Mouse (Mus musculus) MEL-GATA-1-ER (cell line): Measurements from ENCODE around the gene Socs7.

Source experiments
- DNase-seq: peaks from one replicate; pipeline ENCODE4 v3.0.0-alpha.2; 2012; ENCODE audit warnings: low read depth; ENCODE audit errors: extremely low read depth

Socs7 gene

DNA sequence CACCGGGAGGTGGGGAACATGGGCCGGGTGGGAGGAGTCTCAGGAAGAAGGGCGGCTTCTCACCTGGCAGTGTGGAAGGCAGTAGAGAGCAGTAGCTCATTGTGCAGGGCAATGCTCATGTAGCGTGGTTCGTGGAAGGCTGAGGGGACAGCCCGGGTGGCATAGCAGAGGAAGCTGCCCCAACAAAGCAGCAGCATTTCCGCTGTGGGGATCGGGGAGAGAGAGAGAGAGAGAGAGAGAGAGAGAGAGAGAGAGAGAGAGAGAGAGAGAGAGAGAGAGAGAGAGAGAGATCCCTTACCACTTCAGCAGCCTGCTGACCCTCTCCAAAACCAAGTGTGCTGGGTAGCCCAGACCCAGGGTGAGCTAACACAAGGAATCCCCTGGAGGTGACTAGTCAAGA lies 19.2 kb upstream of the Socs7 start:
- no peak for DNase-seq

DNA sequence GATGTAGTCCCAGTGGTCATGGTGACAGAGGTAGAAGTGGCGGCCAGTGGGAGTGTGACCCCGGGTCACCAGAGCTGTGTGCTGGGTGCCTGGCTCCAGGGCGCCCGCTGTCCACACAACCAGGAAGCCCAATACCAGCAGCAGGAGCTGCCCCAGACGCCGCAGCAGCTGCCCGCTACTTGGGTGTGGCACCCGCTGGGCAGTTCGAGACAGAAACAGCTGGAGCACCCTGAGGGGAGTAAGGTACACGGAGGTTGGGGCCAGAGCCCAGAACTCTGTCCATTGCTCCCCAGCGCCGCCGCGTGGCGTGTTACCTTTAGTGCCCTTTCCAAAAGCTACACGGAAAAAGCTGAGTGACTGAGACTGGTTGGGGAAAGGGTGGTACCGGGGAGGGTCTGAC lies 18.7 kb upstream of the Socs7 start:
- no peak for DNase-seq

DNA sequence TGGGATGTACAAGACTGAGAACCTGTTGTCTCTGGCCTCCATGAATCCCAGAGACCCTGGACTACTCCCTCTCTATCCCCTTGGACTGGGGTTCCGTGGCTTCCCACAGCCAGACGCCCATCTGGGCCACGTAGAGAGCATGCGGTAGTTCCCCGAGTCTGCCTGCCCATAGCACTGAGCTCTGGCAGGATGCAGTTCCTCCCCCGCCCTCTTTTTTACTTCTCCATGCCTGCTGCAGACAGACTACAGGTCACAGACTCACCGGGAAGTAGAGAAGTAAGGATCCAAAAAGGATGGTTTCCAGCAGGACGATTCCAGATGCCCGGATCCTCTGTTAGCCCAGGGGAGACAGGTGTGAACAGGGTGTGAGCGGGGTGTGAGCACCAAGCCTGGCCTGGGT lies 16.9 kb upstream of the Socs7 start:
- DNase-seq, result no peak

- no peak for DNase-seq
Observed at GRCm38 (mm10) chr11:97346383-97346782, 16.0 kb upstream of the Socs7 start.

DNA sequence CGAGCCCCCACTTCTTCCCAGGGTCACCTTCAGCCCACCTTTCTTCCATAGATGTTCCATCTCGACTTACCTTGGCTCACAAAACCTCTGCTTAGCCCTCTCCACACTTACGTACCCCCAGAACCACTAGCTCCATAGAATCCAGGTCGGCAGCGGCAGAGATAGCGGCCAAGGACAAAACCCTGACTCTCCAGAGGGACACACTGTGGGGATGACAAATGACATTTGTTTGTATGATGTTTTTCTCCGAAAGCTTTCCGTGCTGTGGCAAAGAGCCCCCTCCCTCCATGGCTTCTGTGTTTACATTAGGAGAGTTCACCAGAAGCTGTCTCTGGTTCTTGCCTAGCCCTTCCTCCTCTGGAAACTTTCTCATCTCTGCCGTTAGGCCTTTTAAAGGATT lies 15.1 kb upstream of the Socs7 start:
- DNase-seq, result no peak

DNA sequence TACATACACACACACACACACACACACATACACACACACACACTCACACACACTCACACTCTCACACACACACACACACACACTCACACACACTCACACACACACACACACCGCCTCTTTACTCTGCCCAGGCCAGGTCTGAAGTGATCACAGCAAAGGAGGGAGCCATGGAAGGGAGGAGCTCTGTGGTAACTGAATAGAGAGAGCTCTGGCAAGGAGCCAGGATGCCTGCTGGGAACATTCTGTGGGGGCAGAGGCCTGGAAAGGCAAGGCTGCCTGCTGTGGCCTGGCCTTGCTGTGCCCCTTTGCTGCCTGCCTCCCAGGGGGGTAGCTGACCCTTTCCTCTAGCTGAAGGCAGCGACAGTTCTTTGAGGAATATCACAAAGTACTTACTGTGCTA lies 12.3 kb upstream of the Socs7 start:
- no peak for DNase-seq

- DNase-seq, result no peak
Observed at GRCm38 (mm10) chr11:97352027-97352684, 10.2 kb upstream of the Socs7 start, which contains the start of gene Gpr179. Gene Gpr179 (minus strand): TSS chr11:97352077.

DNA sequence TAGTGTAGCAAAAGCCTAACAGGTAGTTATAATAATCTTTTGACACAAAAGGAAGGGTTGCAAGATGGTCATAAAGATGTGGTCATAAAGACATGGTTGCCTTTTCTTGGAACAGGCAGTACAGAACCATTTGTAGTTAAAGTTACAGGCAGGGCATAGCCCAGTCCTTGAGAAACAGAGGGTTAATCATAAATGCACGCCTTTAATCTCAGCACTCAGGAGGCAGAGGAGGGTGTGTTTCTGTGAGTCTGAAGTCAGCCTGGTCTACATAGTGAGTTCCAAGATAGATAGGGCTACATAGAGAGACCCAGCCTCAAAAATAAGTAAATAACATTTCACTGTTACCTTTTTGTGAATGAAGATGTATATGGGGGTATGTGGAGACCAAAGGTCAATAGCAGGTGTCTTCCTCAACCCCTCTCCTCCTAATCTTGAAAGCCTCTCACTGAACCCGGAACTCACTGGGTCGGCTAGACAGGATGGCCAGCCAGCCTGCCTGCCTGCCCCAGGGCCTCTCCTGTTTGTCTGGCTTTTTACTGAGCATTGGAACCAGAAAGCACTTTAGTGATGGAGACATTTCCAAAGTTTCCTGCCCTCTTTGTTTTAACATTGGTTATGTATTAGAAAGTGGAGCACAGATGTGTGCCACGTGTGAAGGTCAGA lies 9.3 kb upstream of the Socs7 start:
- DNase-seq, result no peak

DNA sequence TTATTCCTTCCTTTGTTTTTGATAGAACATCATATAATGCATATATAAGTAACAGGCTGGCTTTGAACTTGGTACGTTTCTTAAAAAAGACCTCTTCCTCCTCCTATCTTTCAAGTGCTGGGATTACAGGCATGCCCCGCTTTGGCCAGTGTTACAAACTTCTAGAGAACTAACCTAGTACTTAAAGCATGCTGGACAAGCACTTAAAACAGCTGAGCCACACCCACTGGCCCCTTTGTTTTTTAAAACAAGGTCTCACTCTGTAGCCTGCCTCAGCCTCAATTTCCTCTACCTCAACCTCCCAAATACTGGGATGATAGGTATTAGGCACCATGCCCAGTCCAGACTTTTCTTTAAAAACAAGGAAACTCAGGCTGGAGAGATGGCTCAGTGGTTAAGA lies 7.7 kb upstream of the Socs7 start:
- no peak for DNase-seq

- no peak for DNase-seq
Observed at GRCm38 (mm10) chr11:97355247-97355646, 7.1 kb upstream of the Socs7 start.

GRCm38 (mm10) chr11:97357663-97358062 lies 4.7 kb upstream of the Socs7 start:
- DNase-seq, result peak; percentile 37

- no peak for DNase-seq
Observed at GRCm38 (mm10) chr11:97362649-97362942, 245 bp downstream of the Socs7 start.

DNA sequence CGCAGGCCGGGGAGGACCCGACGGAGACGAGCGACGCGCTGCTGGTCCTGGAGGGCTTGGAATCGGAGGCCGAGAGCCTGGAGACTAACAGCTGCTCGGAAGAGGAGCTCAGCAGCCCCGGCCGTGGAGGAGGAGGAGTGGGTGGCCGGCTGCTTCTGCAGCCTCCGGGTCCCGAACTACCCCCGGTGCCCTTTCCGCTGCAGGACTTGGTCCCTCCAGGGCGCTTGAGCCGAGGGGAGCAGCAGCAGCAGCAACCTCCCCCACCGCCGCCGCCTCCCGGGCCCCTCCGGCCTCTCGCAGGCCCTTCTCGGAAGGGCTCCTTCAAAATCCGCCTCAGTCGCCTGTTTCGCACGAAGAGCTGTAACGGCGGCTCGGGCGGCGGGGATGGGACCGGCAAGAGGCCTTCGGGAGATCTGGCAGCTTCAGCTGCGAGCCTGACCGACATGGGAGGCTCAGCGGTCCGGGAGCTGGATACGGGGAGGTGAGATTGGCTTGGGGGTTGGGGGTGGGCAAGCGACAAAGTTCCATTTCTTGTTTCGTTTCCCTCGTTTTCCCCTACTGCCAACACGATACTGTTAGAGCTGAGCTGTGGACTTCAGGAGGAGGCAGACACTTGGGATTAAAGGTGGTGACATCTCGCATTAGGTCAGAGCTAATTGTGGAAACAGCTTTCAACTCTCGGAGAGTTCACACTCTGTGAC lies 742 bp downstream of the Socs7 start:
- no peak for DNase-seq

GRCm38 (mm10) chr11:97363644-97363995 lies 1.3 kb downstream of the Socs7 start:
- no peak for DNase-seq

GRCm38 (mm10) chr11:97365556-97365955 lies 3.2 kb downstream of the Socs7 start:
- no peak for DNase-seq

- DNase-seq, result no peak
Observed at GRCm38 (mm10) chr11:97368501-97368900, 6.2 kb downstream of the Socs7 start.

GRCm38 (mm10) chr11:97370329-97371091 lies 8.2 kb downstream of the Socs7 start:
- DNase-seq, result no peak

GRCm38 (mm10) chr11:97372159-97372864 lies 10.0 kb downstream of the Socs7 start:
- DNase-seq, result no peak

- DNase-seq, result no peak
Observed at GRCm38 (mm10) chr11:97373402-97373801, 11.1 kb downstream of the Socs7 start.

- no peak for DNase-seq
Observed at GRCm38 (mm10) chr11:97380036-97380435, 17.7 kb downstream of the Socs7 start.

DNA sequence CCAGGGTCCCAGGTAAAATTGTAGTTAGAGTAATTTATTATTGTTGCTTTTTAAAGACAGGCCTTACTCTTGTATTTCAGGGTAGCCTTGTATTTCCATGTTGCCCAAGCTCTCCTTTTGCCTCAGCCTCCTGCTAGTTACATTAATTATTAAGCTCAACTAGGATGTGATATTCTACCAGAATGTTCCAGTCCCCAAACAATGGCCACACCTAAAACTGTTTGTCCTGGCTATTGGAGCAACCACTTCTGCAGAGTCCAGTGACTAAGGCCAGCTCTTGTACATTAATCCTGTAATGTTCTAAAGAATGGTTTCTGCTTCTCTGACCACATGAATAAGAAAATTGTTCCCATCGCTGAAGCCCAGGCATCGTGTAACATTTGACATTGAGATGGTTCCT lies 20.7 kb downstream of the Socs7 start:
- DNase-seq, result no peak

DNA sequence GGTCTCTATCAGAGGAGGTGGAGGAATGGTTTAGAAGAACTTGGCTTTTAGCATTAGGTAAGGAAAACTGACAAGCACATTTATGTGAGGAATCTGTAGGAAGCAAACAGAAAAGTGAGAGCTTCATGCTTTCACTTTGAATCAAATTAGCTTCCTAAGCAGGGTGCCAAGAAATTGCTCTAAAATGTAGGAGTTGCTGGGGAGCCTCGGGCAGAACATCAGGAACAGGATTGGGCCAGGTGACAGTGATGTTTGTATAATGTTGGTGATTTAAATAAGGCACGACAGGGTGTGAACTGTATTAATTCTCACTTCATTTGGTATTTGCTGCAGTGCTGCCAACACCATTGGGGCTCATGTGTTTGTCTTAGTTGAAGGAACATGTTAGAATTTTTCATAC lies 21.4 kb downstream of the Socs7 start:
- DNase-seq, result no peak
